Mouse (Mus musculus) C3H10T1/2 (cell line): ENCODE data around the gene Olfr1020. TPM values are rescaled to one million over a fixed set of nuclear protein-coding genes. Genes with fewer than 3 reads are reported as not detected.

ENCODE experiments used
- polyA plus RNA-seq, 2 experiments: library from polyadenylated mRNA; unstranded; fragments of >200 nt; fragmentation: generic; extraction: Trizol; gene quantifications; one replicate each; pipeline ENCODE4 v1.2.1; 2012; ENCODE audit warnings: missing spikeins in 2 of 2

The Olfr1020 gene
- not detected for polyA plus RNA-seq

GRCm38 (mm10) chr2:85846730-85847129 lies at the start of gene Olfr1020:
Gene Olfr1020 (plus strand): TSS chr2:85847030.

GRCm38 (mm10) chr2:85802444-85802843 lies 44.4 kb upstream of the Olfr1020 start, which contains the start of gene Olfr1016:
Gene Olfr1016 (minus strand): TSS chr2:85802544.

DNA sequence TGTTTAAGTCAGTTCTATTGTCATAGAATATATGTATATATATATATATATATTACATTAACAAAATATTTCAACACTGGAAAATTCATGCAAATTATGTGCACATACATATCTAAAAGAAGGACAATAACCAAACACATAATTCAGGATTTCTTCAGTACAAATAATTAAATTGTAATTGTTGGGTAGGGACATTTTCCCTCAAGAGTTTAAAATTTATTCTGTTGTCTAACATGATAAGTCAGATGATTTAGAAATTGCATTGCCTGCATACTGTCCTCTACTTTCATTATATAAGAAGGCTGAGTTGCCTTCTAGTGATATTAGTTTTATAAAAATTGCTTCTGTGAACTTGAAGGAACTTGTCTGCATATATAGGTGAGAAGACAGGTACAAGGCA lies 28.7 kb upstream of the Olfr1020 start, which contains the start of gene Olfr1018:
TSS of gene Olfr1018 (plus strand) at position 301 of the 400 bp plus-strand sequence.

DNA sequence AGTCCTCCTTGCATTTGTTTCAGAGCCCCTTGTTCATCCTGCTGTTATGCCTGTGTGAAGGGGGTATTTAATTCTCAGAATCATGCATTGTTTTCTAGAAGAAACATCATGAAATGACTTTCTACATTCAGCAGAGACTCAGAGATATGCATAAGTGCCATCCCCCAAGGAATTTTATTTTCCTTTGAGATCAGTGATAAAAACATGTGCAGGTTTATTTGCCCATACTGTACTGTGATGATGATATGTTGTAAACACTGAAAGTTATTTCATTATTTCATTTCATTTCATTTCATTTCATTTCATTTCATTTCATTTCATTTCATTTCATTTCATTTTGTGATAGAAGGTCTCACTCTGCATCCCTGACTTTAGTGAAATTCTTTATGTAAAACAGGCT lies 1.4 kb upstream of the Olfr1020 start, which contains the start of gene Olfr1019:
TSS of gene Olfr1019 (minus strand) at position 101 of the 400 bp plus-strand sequence.

GRCm38 (mm10) chr2:85868294-85868693 lies 21.5 kb downstream of the Olfr1020 start, which contains the start of gene Olfr1022:
Gene Olfr1022 (plus strand): TSS chr2:85868594.

GRCm38 (mm10) chr2:85885340-85885739 lies 38.5 kb downstream of the Olfr1020 start, which contains the start of gene Olfr1023:
Gene Olfr1023 (plus strand): TSS chr2:85885640.

Other genes starting within 250 kb of the Olfr1020 start
- gene Olfr1000, start 235.1 kb upstream of the Olfr1020 start, polyA plus RNA-seq = not detected
- not detected for gene Olfr1002, start 196.3 kb upstream of the Olfr1020 start, polyA plus RNA-seq
- gene Olfr154, start 182.6 kb upstream of the Olfr1020 start, polyA plus RNA-seq = not detected
- gene Olfr1006, start 168.3 kb upstream of the Olfr1020 start, polyA plus RNA-seq = not detected
- gene Olfr1008, start 157.6 kb upstream of the Olfr1020 start, polyA plus RNA-seq = not detected
- not detected for gene Olfr1009, start 131.6 kb upstream of the Olfr1020 start, polyA plus RNA-seq
- gene Olfr1012, start 84.3 kb upstream of the Olfr1020 start, polyA plus RNA-seq = not detected
- not detected for gene Olfr1013, start 79.9 kb upstream of the Olfr1020 start, polyA plus RNA-seq
- not detected for gene Olfr1014, start 74.3 kb upstream of the Olfr1020 start, polyA plus RNA-seq
- gene Olfr1015, start 65.0 kb upstream of the Olfr1020 start, polyA plus RNA-seq = not detected
- not detected for gene Olfr1016, start 44.5 kb upstream of the Olfr1020 start, polyA plus RNA-seq
- not detected for gene Olfr1018, start 28.6 kb upstream of the Olfr1020 start, polyA plus RNA-seq
- not detected for gene Olfr1019, start 1.5 kb upstream of the Olfr1020 start, polyA plus RNA-seq
- not detected for gene Olfr1022, start 21.6 kb downstream of the Olfr1020 start, polyA plus RNA-seq
- gene Olfr1023, start 38.6 kb downstream of the Olfr1020 start, polyA plus RNA-seq = not detected
- not detected for gene Olfr1024, start 58.0 kb downstream of the Olfr1020 start, polyA plus RNA-seq
- gene Olfr1025-ps1, start 68.2 kb downstream of the Olfr1020 start, polyA plus RNA-seq = not detected
- not detected for gene Olfr1026, start 74.5 kb downstream of the Olfr1020 start, polyA plus RNA-seq
- gene Olfr1028, start 103.4 kb downstream of the Olfr1020 start, polyA plus RNA-seq = not detected
- not detected for gene Olfr1029, start 126.9 kb downstream of the Olfr1020 start, polyA plus RNA-seq
- gene Olfr1030, start 132.2 kb downstream of the Olfr1020 start, polyA plus RNA-seq = not detected
- gene Olfr1031, start 143.3 kb downstream of the Olfr1020 start, polyA plus RNA-seq = not detected
- gene Olfr1032, start 158.5 kb downstream of the Olfr1020 start, polyA plus RNA-seq = not detected
- gene Olfr1033, start 173.6 kb downstream of the Olfr1020 start, polyA plus RNA-seq = not detected
- gene Olfr1034, start 198.8 kb downstream of the Olfr1020 start, polyA plus RNA-seq = not detected
- gene Olfr1036, start 227.0 kb downstream of the Olfr1020 start, polyA plus RNA-seq = not detected
- gene Olfr1037, start 240.4 kb downstream of the Olfr1020 start, polyA plus RNA-seq = not detected